Mouse (Mus musculus) hindbrain, embryonic 14.5 days (tissue): Measurements from ENCODE around the gene Mxd4. TPM values are rescaled to one million over a fixed set of nuclear protein-coding genes. Genes with fewer than 3 reads are reported as not detected.

Source experiments
- ATAC-seq: fragments of 200-750 bp; cut with Nextera tagmentation; 2 replicates; pipeline ENCODE4 v1.8.0; 2017; ENCODE audit warnings: moderate number of reproducible peaks, mild to moderate bottlenecking, moderate TSS enrichment, moderate library complexity; ENCODE audit not compliant: low FRiP score
- DNase-seq: peaks from one replicate; pipeline ENCODE4 v3.0.0-alpha.2; 2015; ENCODE audit warnings: low spot score
- H3K27ac ChIP-seq: fragments of 300-500 bp; sonication (generic); 2 replicates; pipeline ENCODE4 v1.5.1; 2014; ENCODE audit warnings: mild to moderate bottlenecking, moderate library complexity
- H3K27me3 ChIP-seq: fragments of 300-500 bp; sonication (generic); 2 replicates; pipeline ENCODE4 v1.6.1; 2014; ENCODE audit warnings: mild to moderate bottlenecking, low read length, mixed read lengths; ENCODE audit not compliant: control insufficient read depth, insufficient read depth
- H3K36me3 ChIP-seq: fragments of 300-500 bp; sonication (generic); replicated peaks from 2 replicates; pipeline ENCODE4 v1.6.1; 2014; ENCODE audit not compliant: control insufficient read depth, insufficient read depth
- H3K4me1 ChIP-seq: fragments of 300-500 bp; sonication (generic); replicated peaks from 2 replicates; pipeline ENCODE4 v1.6.1; 2014; ENCODE audit warnings: antibody characterized with exemption, low read length, mixed read lengths; ENCODE audit not compliant: control insufficient read depth, insufficient read depth
- H3K4me2 ChIP-seq: fragments of 300-500 bp; sonication (generic); replicated peaks from 2 replicates; pipeline ENCODE4 v1.6.1; 2014; ENCODE audit warnings: mild to moderate bottlenecking, moderate library complexity
- H3K4me3 ChIP-seq: fragments of 300-500 bp; sonication (generic); replicated peaks from 2 replicates; pipeline ENCODE4 v1.5.1; 2014; ENCODE audit warnings: mild to moderate bottlenecking, low read length
- H3K9ac ChIP-seq: fragments of 300-500 bp; sonication (generic); 2 replicates; pipeline ENCODE4 v1.6.1; 2014
- H3K9me3 ChIP-seq: fragments of 300-500 bp; sonication (generic); 2 replicates; pipeline ENCODE4 v1.6.1; 2016; ENCODE audit warnings: low read length; ENCODE audit not compliant: control insufficient read depth
- WGBS: fragments of 180-500 bp; shearing (Covaris S2); extraction: QIAGEN DNeasy Blood & Tissue Kit; methylation state at CpG from one replicate; pipeline ENCODE4 v1.1.7; 2014; 5-methylcytosine and 5-hydroxymethylcytosine counted together
- polyA plus RNA-seq: library from polyadenylated mRNA; unstranded; fragments of >200 nt; fragmentation: Nextera tagmentation; extraction: Ambion mirVana; gene quantifications from 2 replicates; pipeline ENCODE4 v1.2.1, GENCODE M21; 2014

Mxd4 gene
- polyA plus RNA-seq, 1 experiment from 2014 or later = 32.9 TPM

DNA sequence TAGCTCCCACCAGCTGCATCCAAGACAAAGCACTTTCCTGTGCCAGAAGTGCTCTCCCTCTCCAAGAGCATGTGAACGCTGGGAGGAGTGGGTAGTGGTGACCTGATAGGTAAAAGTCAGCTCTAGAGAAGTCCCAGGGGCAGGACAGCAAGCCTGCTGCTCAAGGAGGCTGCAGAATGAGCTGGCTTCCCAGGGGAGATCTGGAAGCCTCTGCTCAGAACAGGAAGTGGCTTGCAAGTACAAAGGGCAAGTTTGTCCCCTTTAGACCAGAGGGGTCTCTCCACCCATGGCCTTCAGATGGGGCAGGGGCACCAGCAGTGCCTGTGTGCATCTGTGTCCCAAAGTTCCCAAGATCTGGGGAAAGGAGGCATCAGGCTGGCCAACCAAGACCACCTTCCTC, 2.0 kb upstream of the Mxd4 start:
- no peak overlapping the region for H3K27ac ChIP-seq
- ATAC-seq = no peak
- WGBS = 72% methylated on average over 1 of the region's 1 CpGs

DNA sequence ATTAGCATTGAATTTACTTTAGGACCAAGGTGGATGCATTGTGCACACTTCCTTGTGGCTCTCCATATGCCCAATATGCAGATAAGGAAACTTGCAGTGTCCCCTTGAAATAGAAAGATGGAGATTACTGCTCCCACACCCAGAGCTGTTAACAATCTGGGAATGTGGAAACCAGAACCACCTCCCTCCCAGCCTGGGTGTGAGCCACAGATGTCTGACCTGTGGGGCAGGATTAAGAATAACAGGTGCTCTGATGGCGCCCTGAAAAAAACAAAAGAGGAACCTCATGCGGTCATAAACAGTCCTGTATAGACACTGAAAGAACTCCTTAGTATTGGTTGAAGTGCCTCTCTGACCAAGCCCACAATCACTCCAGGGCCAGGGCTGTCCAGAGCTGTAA, 1.3 kb upstream of the Mxd4 start:
- DNase-seq = no peak
- Histone ChIP-seq H3K27ac (no peak overlapping the region), H3K36me3 (no peaks in the 10 kb centered on the region), H3K4me1 (peaks cover 34% of the 10 kb centered on the region), H3K9ac (peak overlapping the region; percentile 67), H3K9me3 (no peaks in the 10 kb centered on the region), H3K27me3 (no peaks in the 10 kb centered on the region), H3K4me3 (peak overlapping the region; percentile 96; the same call in 1 of the 2 replicates), H3K4me2 (peak overlapping the region; percentile 78)
- WGBS = 74% methylated on average over 2 of the region's 2 CpGs
- ATAC-seq = no peak

More for the DNA sequence above, 2.0 kb upstream of the Mxd4 start:
- Histone ChIP-seq H3K9ac (no peak overlapping the region), H3K4me3 (no peak overlapping the region), H3K27me3 (no peaks in the 10 kb centered on the region), H3K9me3 (no peaks in the 10 kb centered on the region), H3K4me1 (peaks cover 28% of the 10 kb centered on the region), H3K4me2 (no peak overlapping the region), H3K36me3 (no peaks in the 10 kb centered on the region)
- no peak for DNase-seq

- Histone ChIP-seq H3K27me3 (no peaks in the 10 kb centered on the region), H3K4me2 (peak overlapping the region; percentile 92), H3K36me3 (peaks cover 16% of the 10 kb centered on the region), H3K4me3 (peak overlapping the region; percentile 96), H3K9me3 (no peaks in the 10 kb centered on the region), H3K9ac (peak overlapping the region; percentile 87), H3K4me1 (peaks cover 44% of the 10 kb centered on the region), H3K27ac (peak overlapping the region; percentile 92)
- DNase-seq = peak; percentile 43
- ATAC-seq = no peak
- under 1% methylated on average over 38 of the region's 46 CpGs for WGBS
Measured at GRCm38 (mm10) chr5:34186961-34187391, 544 bp downstream of the Mxd4 start.

DNA sequence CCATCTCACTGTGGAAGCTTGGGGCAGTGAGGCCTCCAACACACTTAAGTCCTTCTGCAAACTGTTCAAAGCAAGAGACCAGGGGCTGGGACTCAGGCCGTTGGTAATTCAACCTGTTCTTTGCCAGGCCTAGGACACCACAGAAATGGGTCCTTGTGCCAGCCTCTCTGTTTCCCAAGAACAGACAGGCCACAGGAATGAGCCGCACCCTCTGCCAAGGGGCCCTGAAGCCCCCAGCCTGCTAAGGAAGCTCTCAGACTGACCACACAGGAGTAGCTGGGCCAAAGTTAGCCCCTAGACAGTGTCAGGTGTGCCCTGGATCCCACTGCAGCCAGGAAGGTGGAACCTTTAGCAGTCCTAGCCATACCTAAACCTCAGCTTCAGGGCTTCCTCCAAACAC, 1.1 kb downstream of the Mxd4 start:
- Histone ChIP-seq H3K9me3 (no peaks in the 10 kb centered on the region), H3K27ac (peak overlapping the region; percentile 92), H3K9ac (peak overlapping the region; percentile 87), H3K27me3 (no peaks in the 10 kb centered on the region), H3K4me1 (peaks cover 44% of the 10 kb centered on the region), H3K36me3 (peaks cover 22% of the 10 kb centered on the region), H3K4me2 (peak overlapping the region; percentile 92), H3K4me3 (peak overlapping the region; percentile 96)
- DNase-seq (no peak), ATAC-seq (no peak)
- 63% methylated on average over 2 of the region's 2 CpGs for WGBS

DNA sequence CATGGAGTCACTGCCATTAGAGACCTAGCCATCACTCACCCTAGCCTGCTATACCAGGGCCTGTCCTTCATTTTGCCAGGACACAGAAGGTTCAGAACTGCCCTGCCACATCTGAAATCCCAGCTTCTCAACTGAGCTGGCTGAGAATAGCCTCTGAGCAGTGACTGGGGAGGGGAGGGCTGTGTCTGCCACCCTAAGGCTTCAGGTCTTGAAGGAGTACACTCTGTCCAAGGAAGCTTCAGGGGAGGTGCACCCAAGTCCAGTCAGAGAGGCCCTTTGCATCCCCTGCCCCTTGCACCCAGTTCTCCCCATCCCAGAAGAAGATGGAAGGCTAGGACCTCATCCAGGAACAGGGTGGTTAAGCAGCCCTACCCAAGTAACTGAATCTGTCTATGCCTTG, 1.7 kb downstream of the Mxd4 start:
- Histone ChIP-seq H3K9me3 (no peaks in the 10 kb centered on the region), H3K27ac (no peak overlapping the region), H3K4me2 (peak overlapping the region; percentile 92), H3K4me1 (peaks cover 44% of the 10 kb centered on the region), H3K9ac (peak overlapping the region; percentile 87), H3K4me3 (peak overlapping the region; percentile 96), H3K27me3 (no peaks in the 10 kb centered on the region), H3K36me3 (peaks cover 27% of the 10 kb centered on the region)
- DNase-seq (no peak), ATAC-seq (no peak)

GRCm38 (mm10) chr5:34185051-34185580, 2.4 kb downstream of the Mxd4 start:
- peak overlapping the region; percentile 87 for H3K9ac ChIP-seq
- H3K9me3 ChIP-seq = no peaks in the 10 kb centered on the region
- no peak overlapping the region for H3K4me3 ChIP-seq
- H3K36me3 ChIP-seq = peaks cover 33% of the 10 kb centered on the region
- no peak overlapping the region for H3K27ac ChIP-seq
- no peak for DNase-seq
- no peaks in the 10 kb centered on the region for H3K27me3 ChIP-seq
- H3K4me2 ChIP-seq = peak overlapping the region; percentile 92
- ATAC-seq = no peak
- 100% methylated on average over 1 of the region's 1 CpGs for WGBS
- H3K4me1 ChIP-seq = peaks cover 44% of the 10 kb centered on the region

- H3K4me2 ChIP-seq = no peak overlapping the region
- DNase-seq (no peak), ATAC-seq (no peak)
- H3K4me1 ChIP-seq = peaks cover 44% of the 10 kb centered on the region
- peaks cover 43% of the 10 kb centered on the region for H3K36me3 ChIP-seq
- H3K27ac ChIP-seq = no peak overlapping the region
- H3K4me3 ChIP-seq = no peak overlapping the region
- H3K9me3 ChIP-seq = no peaks in the 10 kb centered on the region
- 92% methylated on average over 3 of the region's 3 CpGs for WGBS
- H3K9ac ChIP-seq = no peak overlapping the region
- no peaks in the 10 kb centered on the region for H3K27me3 ChIP-seq
Measured at GRCm38 (mm10) chr5:34183976-34184375, 3.5 kb downstream of the Mxd4 start.

DNA sequence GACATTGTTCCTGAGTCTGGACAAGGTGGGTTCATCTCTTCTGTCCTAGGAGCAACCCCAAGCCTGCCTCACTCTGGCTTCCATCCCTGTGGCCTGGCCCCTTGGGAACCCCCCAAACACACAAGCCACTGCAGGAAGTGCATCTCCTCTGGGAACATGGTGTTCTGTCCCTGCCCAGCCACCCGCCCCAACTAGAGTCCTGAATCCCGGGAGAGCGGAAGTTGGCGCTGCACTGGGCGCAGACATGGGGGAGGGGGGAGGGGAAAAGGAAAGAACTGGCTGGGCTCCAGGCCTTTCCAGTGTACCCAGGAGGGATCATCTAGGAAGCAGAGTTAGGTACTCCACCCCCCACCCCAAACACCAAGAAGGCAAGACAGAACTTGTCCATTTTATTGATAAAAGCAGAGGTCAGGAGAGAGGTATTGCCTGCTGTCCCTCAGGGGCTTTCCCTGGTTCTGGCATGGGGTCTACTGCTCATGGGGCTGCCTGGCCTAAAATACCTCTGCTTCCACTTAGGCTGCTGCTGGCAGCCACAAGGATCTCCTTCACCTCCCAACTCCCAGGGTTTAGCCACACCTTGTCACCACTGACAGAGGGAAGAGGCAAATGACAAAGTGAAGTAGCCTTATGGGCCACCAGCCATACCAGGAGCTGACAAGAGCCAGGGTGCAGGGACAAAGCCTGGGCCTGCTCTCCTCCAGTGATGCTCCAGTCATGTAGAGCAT, 4.2 kb downstream of the Mxd4 start:
- H3K4me3 ChIP-seq = no peak overlapping the region
- H3K27ac ChIP-seq = no peak overlapping the region
- H3K36me3 ChIP-seq = peaks cover 50% of the 10 kb centered on the region
- peaks cover 40% of the 10 kb centered on the region for H3K4me1 ChIP-seq
- WGBS = 75% methylated on average over 5 of the region's 5 CpGs
- DNase-seq (no peak), ATAC-seq (no peak)
- H3K9ac ChIP-seq = no peak overlapping the region
- no peaks in the 10 kb centered on the region for H3K27me3 ChIP-seq
- H3K4me2 ChIP-seq = no peak overlapping the region
- no peaks in the 10 kb centered on the region for H3K9me3 ChIP-seq

- Histone ChIP-seq H3K4me2 (no peak overlapping the region), H3K9ac (no peak overlapping the region), H3K27ac (no peak overlapping the region), H3K27me3 (no peaks in the 10 kb centered on the region), H3K4me1 (peaks cover 38% of the 10 kb centered on the region), H3K4me3 (no peak overlapping the region), H3K36me3 (peaks cover 58% of the 10 kb centered on the region), H3K9me3 (no peaks in the 10 kb centered on the region)
- no peak for DNase-seq
- ATAC-seq = no peak
- 80% methylated on average over 3 of the region's 3 CpGs for whole genome bisulfite sequencing
Measured at GRCm38 (mm10) chr5:34182486-34182885, 5.0 kb downstream of the Mxd4 start.
